Mouse (Mus musculus) monocyte, adult 5-6 weeks (primary cell): ENCODE results near the gene Hmcn2. TPM values are rescaled to one million over a fixed set of nuclear protein-coding genes. Genes with fewer than 3 reads are reported as not detected.

ENCODE experiments used
- ATAC-seq: fragments of 153-309, 156-312 bp; replicated peaks from 2 replicates; pipeline ENCODE4 v1.8.0; 2017; ENCODE audit warnings: mild to moderate bottlenecking; ENCODE audit not compliant: low TSS enrichment, insufficient number of reproducible peaks, severe bottlenecking, poor library complexity, low FRiP score
- total RNA-seq: library from RNA; stranded (forward); fragments of 200-1000, 200-491, 200-594 nt; gene quantifications from 3 replicates; pipeline ENCODE4 v1.2.3, GENCODE M21; 2017

Hmcn2 gene
- total RNA-seq, 1 experiment from 2014 or later = not detected

- no peak for ATAC-seq
Measured at GRCm38 (mm10) chr2:31448756-31449440, 134.7 kb downstream of the Hmcn2 start.

- ATAC-seq = no peak
Measured at GRCm38 (mm10) chr2:31449441-31449815, 135.2 kb downstream of the Hmcn2 start.

GRCm38 (mm10) chr2:31449902-31450301, 135.7 kb downstream of the Hmcn2 start:
- ATAC-seq = no peak

GRCm38 (mm10) chr2:31450661-31451060, 136.4 kb downstream of the Hmcn2 start:
- ATAC-seq = no peak

GRCm38 (mm10) chr2:31451530-31451929, 137.3 kb downstream of the Hmcn2 start:
- no peak for ATAC-seq

- no peak for ATAC-seq
Measured at GRCm38 (mm10) chr2:31453011-31453410, 138.8 kb downstream of the Hmcn2 start.

- ATAC-seq = no peak
Measured at GRCm38 (mm10) chr2:31453559-31454177, 139.5 kb downstream of the Hmcn2 start.

- ATAC-seq = no peak
Measured at GRCm38 (mm10) chr2:31454280-31454679, 140.1 kb downstream of the Hmcn2 start.

- no peak for ATAC-seq
Measured at GRCm38 (mm10) chr2:31455418-31455817, 141.2 kb downstream of the Hmcn2 start.

GRCm38 (mm10) chr2:31458460-31458859, 144.2 kb downstream of the Hmcn2 start:
- ATAC-seq = no peak

GRCm38 (mm10) chr2:31458989-31459936, 145.0 kb downstream of the Hmcn2 start:
- ATAC-seq = no peak

- peak; percentile 59 for ATAC-seq
Measured at GRCm38 (mm10) chr2:31460025-31460571, 145.9 kb downstream of the Hmcn2 start.

- ATAC-seq = no peak
Measured at GRCm38 (mm10) chr2:31460920-31461319, 146.7 kb downstream of the Hmcn2 start.

GRCm38 (mm10) chr2:31462051-31462450, 147.8 kb downstream of the Hmcn2 start:
- no peak for ATAC-seq

GRCm38 (mm10) chr2:31463253-31463652, 149.0 kb downstream of the Hmcn2 start:
- no peak for ATAC-seq

- no peak for ATAC-seq
Measured at GRCm38 (mm10) chr2:31463696-31464528, 149.7 kb downstream of the Hmcn2 start.

- no peak for ATAC-seq
Measured at GRCm38 (mm10) chr2:31464529-31464910, 150.3 kb downstream of the Hmcn2 start.

- ATAC-seq = no peak
Measured at GRCm38 (mm10) chr2:31467457-31467856, 153.2 kb downstream of the Hmcn2 start.
